Mouse (Mus musculus) G1E (cell line): Measurements from ENCODE around the gene Sprr1b.

Source experiments
- CTCF ChIP-seq: IDR thresholded peaks from 2 replicates; pipeline ENCODE4 v1.5.1; 2012; ENCODE audit warnings: low read depth, low read length, inconsistent platforms, mixed read lengths
- GATA1 ChIP-seq: IDR thresholded peaks from 2 replicates; pipeline ENCODE4 v1.6.1; 2012; ENCODE audit warnings: borderline replicate concordance, low read length, inconsistent platforms, mixed read lengths
- POLR2AphosphoS5 ChIP-seq: IDR thresholded peaks from 2 replicates; pipeline ENCODE4 v1.6.1; 2012; ENCODE audit warnings: low read depth, low read length, inconsistent platforms; ENCODE audit not compliant: insufficient replicate concordance
- TAL1 ChIP-seq: conservative IDR thresholded peaks from 2 replicates; pipeline ENCODE4 v1.6.1; 2012; ENCODE audit warnings: low read depth, low read length, inconsistent platforms, mixed read lengths

GRCm38 (mm10) chr3:92429323-92429722, 9.3 kb downstream of the Sprr1b start, which contains the start of gene Gm9774:
- TF ChIP-seq CTCF = no peak
- no peak for TF ChIP-seq TAL1
- no peak for TF ChIP-seq GATA1
- no peak for TF ChIP-seq POLR2AphosphoS5
